Mouse (Mus musculus) forebrain, embryonic 11.5 days (tissue): Measurements from ENCODE around the gene Zcchc14. TPM values are rescaled to one million over a fixed set of nuclear protein-coding genes. Genes with fewer than 3 reads are reported as not detected.
"Not testable (repeated sequence)": the region's sequence is repeated elsewhere in the genome, so short reads cannot be mapped to it uniquely, and the experiment has no call there.

Source experiments
- ATAC-seq: fragments of 200-750 bp; cut with Nextera tagmentation; replicated peaks from 2 replicates; pipeline ENCODE4 v1.8.0; 2017; ENCODE audit warnings: moderate TSS enrichment; ENCODE audit not compliant: low FRiP score
- DNase-seq: peaks from one replicate; pipeline ENCODE4 v3.0.0-alpha.2; 2017; ENCODE audit warnings: low spot score
- H3K27ac ChIP-seq: fragments of 300-500 bp; sonication (generic); 2 replicates; pipeline ENCODE4 v1.5.1; 2014; ENCODE audit warnings: low read depth, low read length
- H3K27me3 ChIP-seq: fragments of 300-500 bp; sonication (generic); 2 replicates; pipeline ENCODE4 v1.6.1; 2014; ENCODE audit warnings: mild to moderate bottlenecking, low read length, mixed read lengths; ENCODE audit not compliant: control insufficient read depth, insufficient read depth
- H3K36me3 ChIP-seq: fragments of 300-500 bp; sonication (generic); 2 replicates; pipeline ENCODE4 v1.6.1; 2014; ENCODE audit warnings: mild to moderate bottlenecking, low read length, moderate library complexity, mixed read lengths; ENCODE audit not compliant: control insufficient read depth, insufficient read depth
- H3K4me1 ChIP-seq: fragments of 300-500 bp; sonication (generic); replicated peaks from 2 replicates; pipeline ENCODE4 v1.6.1; 2014; ENCODE audit warnings: low read length, mixed read lengths; ENCODE audit not compliant: control insufficient read depth, insufficient read depth
- H3K4me2 ChIP-seq: fragments of 300-500 bp; sonication (generic); 2 replicates; pipeline ENCODE4 v1.6.1; 2014; ENCODE audit warnings: low read depth, mild to moderate bottlenecking, low read length, moderate library complexity, mixed read lengths; ENCODE audit not compliant: severe bottlenecking
- H3K4me3 ChIP-seq: fragments of 300-500 bp; sonication (generic); 2 replicates; pipeline ENCODE4 v1.5.1; 2014; ENCODE audit warnings: low read depth, low read length
- H3K9ac ChIP-seq: fragments of 300-500 bp; sonication (generic); 2 replicates; pipeline ENCODE4 v1.6.1; 2014; ENCODE audit warnings: low read length
- H3K9me3 ChIP-seq: fragments of 300-500 bp; sonication (generic); 2 replicates; pipeline ENCODE4 v1.6.1; 2016; ENCODE audit warnings: low read length, mixed read lengths; ENCODE audit not compliant: control insufficient read depth
- WGBS: fragments of 180-500 bp; shearing (Covaris S2); extraction: QIAGEN DNeasy Blood & Tissue Kit; methylation state at CpG from one replicate; pipeline ENCODE4 v1.1.7; 2014; 5-methylcytosine and 5-hydroxymethylcytosine counted together
- polyA plus RNA-seq: library from polyadenylated mRNA; unstranded; fragments of >200 nt; fragmentation: Nextera tagmentation; extraction: Ambion mirVana; gene quantifications from 2 replicates; pipeline ENCODE4 v1.2.1, GENCODE M21; 2014

Zcchc14 gene
- polyA plus RNA-seq, 1 experiment from 2014 or later, result 27.1 TPM

- no peak overlapping the region for H3K9ac ChIP-seq
- no peak for DNase-seq
- ATAC-seq, result no peak
- H3K4me1 ChIP-seq, result peaks cover 4% of the 10 kb centered on the region; the same call in 1 of the 2 replicates
- H3K4me3 ChIP-seq, result no peak overlapping the region
- no peaks in the 10 kb centered on the region for H3K9me3 ChIP-seq
- WGBS, result 59% methylated on average over 4 of the region's 4 CpGs
- H3K4me2 ChIP-seq, result no peak overlapping the region
- no peak overlapping the region for H3K27ac ChIP-seq
- H3K36me3 ChIP-seq, result no peaks in the 10 kb centered on the region
- H3K27me3 ChIP-seq, result peaks cover 2% of the 10 kb centered on the region; the same call in 1 of the 2 replicates
Observed at GRCm38 (mm10) chr8:121673153-121673552, 20.5 kb upstream of the Zcchc14 start.

GRCm38 (mm10) chr8:121669208-121669607 lies 16.5 kb upstream of the Zcchc14 start:
- 22% methylated on average over 8 of the region's 8 CpGs for WGBS
- ATAC-seq (no peak), DNase-seq (no peak)
- Histone ChIP-seq H3K4me1 (peaks cover 7% of the 10 kb centered on the region), H3K9me3 (no peaks in the 10 kb centered on the region), H3K9ac (no peak overlapping the region), H3K27ac (no peak overlapping the region), H3K27me3 (peaks cover 2% of the 10 kb centered on the region; the same call in 1 of the 2 replicates), H3K36me3 (no peaks in the 10 kb centered on the region), H3K4me2 (no peak overlapping the region), H3K4me3 (no peak overlapping the region)

GRCm38 (mm10) chr8:121668553-121668952 lies 15.9 kb upstream of the Zcchc14 start:
- H3K4me3 ChIP-seq, result no peak overlapping the region
- 43% methylated on average over 6 of the region's 6 CpGs for WGBS
- no peaks in the 10 kb centered on the region for H3K36me3 ChIP-seq
- ATAC-seq (no peak), DNase-seq (no peak)
- H3K9ac ChIP-seq, result no peak overlapping the region
- H3K27me3 ChIP-seq, result peaks cover 2% of the 10 kb centered on the region; the same call in 1 of the 2 replicates
- H3K4me1 ChIP-seq, result peaks cover 7% of the 10 kb centered on the region
- H3K9me3 ChIP-seq, result no peaks in the 10 kb centered on the region
- no peak overlapping the region for H3K4me2 ChIP-seq
- no peak overlapping the region for H3K27ac ChIP-seq

DNA sequence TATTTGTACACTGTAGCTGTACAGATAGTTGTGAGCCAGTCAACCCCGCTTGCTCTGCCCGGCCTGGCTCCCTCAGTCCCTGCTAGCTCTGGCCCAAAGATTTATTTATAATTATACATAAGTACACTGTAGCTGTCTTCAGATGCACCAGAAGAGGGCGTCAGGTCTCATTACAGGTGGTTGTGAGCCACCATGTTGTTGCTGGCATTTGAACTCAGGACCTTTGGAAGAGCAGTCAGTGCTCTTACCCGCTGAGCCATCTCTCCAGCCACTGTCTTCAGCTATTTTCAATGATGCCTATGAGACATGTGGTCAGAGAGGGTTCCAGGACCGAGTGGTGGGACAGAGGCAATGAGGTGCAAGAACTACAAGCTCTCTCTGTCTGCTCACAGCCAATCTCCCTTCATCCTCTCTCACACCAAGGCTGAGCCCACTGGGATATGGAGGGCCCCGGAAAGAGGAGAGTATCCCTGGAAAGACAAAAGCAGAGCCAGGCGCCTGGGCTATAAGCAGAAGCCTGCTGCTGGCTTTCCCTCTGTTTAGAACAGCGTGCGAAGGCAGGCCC lies 15.3 kb upstream of the Zcchc14 start:
- H3K27ac ChIP-seq, H3K4me3 ChIP-seq, H3K4me2 ChIP-seq, DNase-seq, H3K9ac ChIP-seq, ATAC-seq, H3K9me3 ChIP-seq, H3K27me3 ChIP-seq, H3K36me3 ChIP-seq, H3K4me1 ChIP-seq: not testable (repeated sequence)
- 75% methylated on average over 9 of the region's 9 CpGs for WGBS

GRCm38 (mm10) chr8:121665329-121665728 lies 12.6 kb upstream of the Zcchc14 start:
- Histone ChIP-seq H3K4me1 (peaks cover 7% of the 10 kb centered on the region), H3K4me2 (peak overlapping the region; percentile 41; the same call in 1 of the 2 replicates), H3K9me3 (no peaks in the 10 kb centered on the region), H3K36me3 (no peaks in the 10 kb centered on the region), H3K27ac (peak overlapping the region; percentile 19; the same call in 1 of the 2 replicates), H3K9ac (peak overlapping the region; percentile 39), H3K27me3 (peaks cover 2% of the 10 kb centered on the region; the same call in 1 of the 2 replicates), H3K4me3 (no peak overlapping the region)
- DNase-seq, result peak; percentile 74
- WGBS, result 7% methylated on average over 16 of the region's 16 CpGs
- ATAC-seq, result peak; percentile 51; the same call in 1 of the 2 replicates

GRCm38 (mm10) chr8:121663101-121663500 lies 10.4 kb upstream of the Zcchc14 start:
- Histone ChIP-seq H3K4me3 (no peak overlapping the region), H3K4me1 (peaks cover 3% of the 10 kb centered on the region), H3K9ac (no peak overlapping the region), H3K27ac (no peak overlapping the region), H3K9me3 (no peaks in the 10 kb centered on the region), H3K36me3 (no peaks in the 10 kb centered on the region), H3K27me3 (no peaks in the 10 kb centered on the region), H3K4me2 (no peak overlapping the region)
- ATAC-seq (no peak), DNase-seq (no peak)
- WGBS, result 93% methylated on average over 12 of the region's 12 CpGs

DNA sequence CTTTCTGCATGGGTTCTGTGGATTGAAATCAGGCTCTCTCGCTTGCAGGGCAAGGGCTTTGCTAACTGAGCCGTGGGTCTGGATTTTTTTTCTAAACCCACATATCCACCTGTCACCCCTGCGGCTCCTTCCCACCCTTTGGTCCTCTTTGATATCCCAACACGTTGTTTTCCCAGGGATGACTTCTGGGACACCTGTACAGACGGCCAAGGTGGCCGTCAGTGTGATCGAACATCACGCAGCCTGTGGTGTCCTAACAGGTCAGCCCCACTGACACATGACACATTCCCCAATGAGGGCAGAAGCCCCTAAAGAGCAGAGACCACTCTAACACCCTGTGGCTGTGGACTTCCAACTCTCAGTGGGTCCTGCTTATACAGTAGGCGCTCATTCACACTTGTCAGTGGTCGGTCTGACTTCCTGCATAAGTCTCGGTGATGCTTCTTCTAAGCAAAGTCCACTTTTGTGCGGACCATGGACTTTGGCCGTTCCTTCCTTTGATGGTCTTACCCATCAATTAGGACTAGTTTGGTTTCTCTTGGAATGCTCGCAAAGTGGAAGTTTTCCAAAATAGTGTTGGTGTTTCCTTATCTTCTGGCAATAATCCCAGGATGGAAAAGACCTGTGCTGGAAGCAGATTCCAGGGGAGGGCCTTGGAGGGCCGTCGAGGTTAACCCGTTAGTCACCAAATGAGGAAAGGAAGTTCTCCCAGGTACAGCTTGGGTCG lies 9.1 kb upstream of the Zcchc14 start:
- Histone ChIP-seq H3K36me3 (no peaks in the 10 kb centered on the region), H3K9me3 (no peaks in the 10 kb centered on the region), H3K4me1 (peaks cover 3% of the 10 kb centered on the region), H3K9ac (no peak overlapping the region), H3K27me3 (no peaks in the 10 kb centered on the region), H3K4me3 (no peak overlapping the region), H3K4me2 (no peak overlapping the region), H3K27ac (no peak overlapping the region)
- DNase-seq (no peak), ATAC-seq (no peak)
- 90% methylated on average over 18 of the region's 18 CpGs for WGBS

- WGBS, result 85% methylated on average over 15 of the region's 15 CpGs
- no peak for DNase-seq
Observed at GRCm38 (mm10) chr8:121660602-121661001, 7.9 kb upstream of the Zcchc14 start.

More at GRCm38 (mm10) chr8:121660602-121661001, 7.9 kb upstream of the Zcchc14 start:
- Histone ChIP-seq H3K27ac (no peak overlapping the region), H3K27me3 (no peaks in the 10 kb centered on the region), H3K36me3 (no peaks in the 10 kb centered on the region), H3K9me3 (no peaks in the 10 kb centered on the region), H3K4me2 (no peak overlapping the region), H3K4me1 (peaks cover 3% of the 10 kb centered on the region), H3K4me3 (no peak overlapping the region), H3K9ac (no peak overlapping the region)
- ATAC-seq, result no peak
